In genomic region chr3:95866071-95866470, GRCm38 (mm10) we compare ENCODE assay signal across 23 mouse cellular contexts. TPM values are rescaled to one million over a fixed set of nuclear protein-coding genes. Genes with fewer than 3 reads are reported as not detected.
DNase-seq lines count a peak whose midpoint lies in the region; ATAC-seq and TF ChIP-seq lines count a peak whose summit lies in the region.
"Had no signal": no experiment of that assay in that cellular context is flagged by ENCODE, and none has a peak within 500 bp of the region (broad histone marks: within the 10 kb centered on the region; RNA-seq: fewer than 3 reads in every experiment).

No protein-coding gene starts in this region.

- TF ChIP-seq POLR2A in kidney, adult 2 months (IDR thresholded peaks at IDR 0.05; ENCODE audit: low read depth, low read length): no peak

- H3K9ac ChIP-seq in kidney, embryonic 15.5 days: no peak overlapping the region
- H3K9ac ChIP-seq: embryonic facial prominence, embryonic 12.5 days; embryonic facial prominence, embryonic 15.5 days; forebrain, postnatal 0 days; hindbrain, embryonic 12.5 days; hindbrain, embryonic 15.5 days had no signal

- intact Hi-C loops in gastrocnemius, adult 2 months (cut with DNase I): no loop called here
- intact Hi-C loops in left cerebral cortex, adult 2 months (cut with DNase I): no loop called here

- H3K4me2 ChIP-seq in kidney, embryonic 15.5 days: no peak overlapping the region
- H3K4me2 ChIP-seq: embryonic facial prominence, embryonic 12.5 days; embryonic facial prominence, embryonic 15.5 days; heart, embryonic 11.5 days; hindbrain, embryonic 12.5 days; hindbrain, embryonic 15.5 days had no signal

- H3K27ac ChIP-seq in gastrocnemius, adult 2 months: peak overlapping the region; percentile 65
- peak overlapping the region; percentile 86 for H3K27ac ChIP-seq in kidney, adult 2 months (ENCODE audit: insufficient read depth, low read depth, low read length)
- no peak overlapping the region for H3K27ac ChIP-seq in kidney, embryonic 15.5 days
- peak overlapping the region; percentile 95; the same call in 1 of the 2 replicates for H3K27ac ChIP-seq in left cerebral cortex, adult 2 months
- H3K27ac ChIP-seq: embryonic facial prominence, embryonic 12.5 days; embryonic facial prominence, embryonic 15.5 days; hindbrain, embryonic 12.5 days; hindbrain, embryonic 15.5 days had no signal

- ATAC-seq in kidney, embryonic 15.5 days (replicated peaks; ENCODE audit: low FRiP score): no peak
- ATAC-seq: activated CD4-positive, CD25-positive, alpha-beta regulatory T cell, adult 4 months; forebrain, embryonic 14.5 days; forebrain, postnatal 0 days had no signal

- H3K4me3 ChIP-seq in gastrocnemius, adult 2 months: no peak overlapping the region
- no peak overlapping the region for H3K4me3 ChIP-seq in kidney, adult 2 months (ENCODE audit: insufficient read depth, low read depth, low read length)
- H3K4me3 ChIP-seq in kidney, embryonic 15.5 days (replicated peaks): no peak overlapping the region
- H3K4me3 ChIP-seq in left cerebral cortex, adult 2 months: no peak overlapping the region
- H3K4me3 ChIP-seq: embryonic facial prominence, embryonic 12.5 days; embryonic facial prominence, embryonic 15.5 days; hindbrain, embryonic 12.5 days; hindbrain, embryonic 15.5 days had no signal

- no peaks in the 10 kb centered on the region; the same call in 1 of the 2 replicates for H3K36me3 ChIP-seq in kidney, adult 2 months (ENCODE audit: control insufficient read depth, insufficient read depth, low read length)
- H3K36me3 ChIP-seq in kidney, embryonic 15.5 days: peaks cover 75% of the 10 kb centered on the region

- no peaks in the 10 kb centered on the region for H3K27me3 ChIP-seq in kidney, adult 2 months (replicated peaks; ENCODE audit: control insufficient read depth, insufficient read depth, low read length)
- no peaks in the 10 kb centered on the region for H3K27me3 ChIP-seq in kidney, embryonic 15.5 days
- H3K27me3 ChIP-seq: embryonic facial prominence, embryonic 12.5 days; embryonic facial prominence, embryonic 15.5 days; hindbrain, embryonic 12.5 days; hindbrain, embryonic 15.5 days had no signal

- H3K9me3 ChIP-seq in kidney, embryonic 15.5 days (replicated peaks): no peaks in the 10 kb centered on the region
- H3K9me3 ChIP-seq: embryonic facial prominence, embryonic 12.5 days; embryonic facial prominence, embryonic 15.5 days; hindbrain, embryonic 12.5 days; hindbrain, embryonic 15.5 days had no signal

- peaks cover 25% of the 10 kb centered on the region; the same call in 1 of the 2 replicates for H3K4me1 ChIP-seq in kidney, adult 2 months (ENCODE audit: control insufficient read depth, insufficient read depth, low read length)
- H3K4me1 ChIP-seq in kidney, embryonic 15.5 days: peaks cover 11% of the 10 kb centered on the region; the same call in 1 of the 2 replicates

- 55% methylated on average over 5 of the region's 5 CpGs for WGBS in kidney, adult 2 months
- 92% methylated on average over 5 of the region's 5 CpGs for WGBS in kidney, embryonic 15.5 days

- DNase-seq in gastrocnemius, adult 2 months: no peak
- no peak for DNase-seq in gastrocnemius, adult 18-20 months (ENCODE audit: low spot score)
- peak; percentile 86 for DNase-seq in kidney, adult 2 months
- no peak for DNase-seq in left cerebral cortex, adult 2 months (ENCODE audit: extremely low spot score in 1 of 2, low spot score in 2 of 2)
- no peak for DNase-seq in left cerebral cortex, adult 9 months (ENCODE audit: low spot score in 2 of 2)
- DNase-seq in kidney, postnatal 36 days: peak; percentile 75 to 82
- no peak for DNase-seq in cerebellum, adult 9-11 months
- DNase-seq: adrenal gland, adult 8-10 months; adrenal gland, postnatal 25 days; cerebellum, adult 18-20 months; cerebellum, adult 9-10 months; cerebellum, postnatal 25 days; forebrain, postnatal 0 days; gastrocnemius, postnatal 14 days; heart, adult 11 months had no signal

- TF ChIP-seq CTCF in gastrocnemius, adult 2 months (IDR thresholded peaks at IDR 0.05): no peak
- no peak for TF ChIP-seq CTCF in kidney, adult 2 months (conservative IDR thresholded peaks at IDR 0.05; ENCODE audit: insufficient read depth, insufficient read length, low read depth, low read length)
- TF ChIP-seq CTCF in left cerebral cortex, adult 2 months (IDR thresholded peaks at IDR 0.05): no peak

RNA-seq across cellular contexts. Expression of gene Mrps21, which starts 5.2 kb away (rescaled TPM):
- total RNA-seq in gastrocnemius, adult 2 months (2021): 100 to 1,000 TPM; 303 to 336 TPM
- 100 to 1,000 TPM; 317 to 349 TPM for total RNA-seq in gastrocnemius, adult 18-20 months (2021)
- 172 and 274 TPM in 2 replicates for polyA plus RNA-seq in kidney, adult 2 months (2012; rRNA removed)
- 404 and 412 TPM in 2 replicates for polyA plus RNA-seq in kidney, embryonic 15.5 days (2015; fragmentation: Nextera tagmentation; extraction: Ambion mirVana)
- 100 to 1,000 TPM; 148 to 150 TPM for total RNA-seq in left cerebral cortex, adult 2 months (2021)

RNA-seq across cellular contexts. Expression of gene Prpf3, which starts 10.4 kb away (rescaled TPM):
- 10 to 100 TPM; 18.2 to 18.3 TPM for total RNA-seq in gastrocnemius, adult 2 months (2021)
- total RNA-seq in gastrocnemius, adult 18-20 months (2021): 10 to 100 TPM; 16.6 to 16.9 TPM
- polyA plus RNA-seq in kidney, adult 2 months (2012; rRNA removed): 12.4 and 14.6 TPM in 2 replicates
- polyA plus RNA-seq in kidney, embryonic 15.5 days (2015; fragmentation: Nextera tagmentation; extraction: Ambion mirVana): 49.7 and 52.3 TPM in 2 replicates
- 10 to 100 TPM; 37.2 to 37.8 TPM for total RNA-seq in left cerebral cortex, adult 2 months (2021)

RNA-seq across cellular contexts. Expression of gene Ciart, which starts 16.0 kb away (rescaled TPM):
- total RNA-seq in gastrocnemius, adult 2 months (2021): 1 to 10 TPM; 2.7 to 9.3 TPM
- 1 to 10 TPM; 3.5 to 6.3 TPM for total RNA-seq in gastrocnemius, adult 18-20 months (2021)
- polyA plus RNA-seq in kidney, adult 2 months (2012; rRNA removed): 5.1 and 6.0 TPM in 2 replicates
- polyA plus RNA-seq in kidney, embryonic 15.5 days (2015; fragmentation: Nextera tagmentation; extraction: Ambion mirVana): 5.9 and 6.6 TPM in 2 replicates
- 10 to 100 TPM; 15.9 to 23.8 TPM for total RNA-seq in left cerebral cortex, adult 2 months (2021)

RNA-seq across cellular contexts. Expression of gene BC028528, which starts 25.7 kb away (rescaled TPM):
- 1 to 10 TPM; 1.4 to 2.1 TPM for total RNA-seq in gastrocnemius, adult 2 months (2021)
- total RNA-seq in gastrocnemius, adult 18-20 months (2021): 1 to 10 TPM; 1.7 to 2.2 TPM
- 5.7 and 8.1 TPM in 2 replicates for polyA plus RNA-seq in kidney, adult 2 months (2012; rRNA removed)
- polyA plus RNA-seq in kidney, embryonic 15.5 days (2015; fragmentation: Nextera tagmentation; extraction: Ambion mirVana): 38.0 and 42.3 TPM in 2 replicates
- total RNA-seq in left cerebral cortex, adult 2 months (2021): 1 to 10 TPM; 3.3 to 5.4 TPM

RNA-seq across cellular contexts. Expression of gene Aph1a, which starts 27.7 kb away (rescaled TPM):
- 10 to 100 TPM; 41.0 to 50.3 TPM for total RNA-seq in gastrocnemius, adult 2 months (2021)
- total RNA-seq in gastrocnemius, adult 18-20 months (2021): 10 to 100 TPM; 41.0 to 50.4 TPM
- polyA plus RNA-seq in kidney, adult 2 months (2012; rRNA removed): 177 and 182 TPM in 2 replicates
- polyA plus RNA-seq in kidney, embryonic 15.5 days (2015; fragmentation: Nextera tagmentation; extraction: Ambion mirVana): 37.4 and 40.8 TPM in 2 replicates
- 10 to 100 TPM; 68.2 to 72.9 TPM for total RNA-seq in left cerebral cortex, adult 2 months (2021)

Comparison
In these comparisons a context has a peak if more than half of its experiments do, and no peak if none do; other contexts are left out.
1. DNase-seq: peak in kidney, adult 2 months (single experiment) and kidney, postnatal 36 days (2 of 2); none in gastrocnemius, adult 2 months (single experiment), gastrocnemius, adult 18-20 months (single experiment), left cerebral cortex, adult 2 months (0 of 2), left cerebral cortex, adult 9 months (0 of 2) and cerebellum, adult 9-11 months (single experiment).